Mouse (Mus musculus) kidney, adult 2 months (tissue): ENCODE data around the gene Vps53.

ENCODE experiments used
- CTCF ChIP-seq: fragments of 200-500 bp; conservative IDR thresholded peaks from 2 replicates; pipeline ENCODE4 v1.5.1; 2011; ENCODE audit warnings: low read depth, mild to moderate bottlenecking, control low read depth, low read length, moderate library complexity, mixed read lengths; ENCODE audit not compliant: insufficient read depth, insufficient read length
- POLR2A ChIP-seq: fragments of 200-500 bp; IDR thresholded peaks from one replicate; pipeline ENCODE4 v1.6.1; 2011; ENCODE audit warnings: low read depth, low read length, control low read depth

DNA sequence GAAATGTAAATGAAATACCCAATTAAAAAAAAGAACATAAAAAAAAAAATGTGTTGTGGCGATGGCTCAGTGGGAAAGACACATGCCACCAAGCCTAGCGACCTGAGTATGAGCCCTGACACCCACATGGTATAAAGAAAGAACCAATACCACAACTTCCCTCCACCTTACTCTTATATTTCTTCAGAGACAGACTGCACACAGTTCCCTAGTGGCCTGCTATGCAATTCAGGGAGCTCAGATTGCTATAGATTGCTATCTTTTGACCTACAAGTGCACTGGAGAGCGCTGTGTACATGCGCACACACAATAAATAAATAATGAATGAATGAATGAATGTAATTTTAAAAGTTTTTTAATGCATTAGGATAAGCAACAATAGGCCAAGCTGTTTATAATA, 4.3 kb upstream of the Vps53 start:
- TF ChIP-seq CTCF: no peak
- TF ChIP-seq POLR2A: no peak
